Comparison of ENCODE assay signal across 21 mouse cellular contexts in the genomic region with DNA sequence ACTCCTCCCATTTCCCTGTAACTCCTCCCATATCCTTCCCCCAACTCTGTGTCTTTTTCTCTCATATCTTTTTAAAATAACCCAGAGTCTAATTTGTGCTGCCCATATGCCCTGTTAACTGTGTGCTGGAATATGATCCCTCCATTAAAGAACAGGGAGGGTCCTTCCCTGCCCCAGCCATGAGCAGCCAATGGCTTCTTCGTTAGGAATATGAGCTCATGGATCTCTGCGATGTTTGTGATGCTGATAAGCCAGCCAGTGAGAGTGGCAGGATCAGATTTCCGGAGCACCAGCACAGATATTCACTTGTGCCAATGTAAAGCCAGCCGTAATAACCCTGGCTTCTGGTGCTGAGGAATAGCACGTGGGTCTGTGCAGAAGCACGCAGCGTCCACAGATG.
DNase-seq lines count a peak whose midpoint lies in the region; ATAC-seq and TF ChIP-seq lines count a peak whose summit lies in the region.
"Had no signal": no experiment of that assay in that cellular context is flagged by ENCODE, and none has a peak within 500 bp of the region (broad histone marks: within the 10 kb centered on the region; RNA-seq: fewer than 3 reads in every experiment).

No protein-coding gene starts in this region.

- no peak for TF ChIP-seq POLR2A in limb, embryonic 14.5 days (IDR thresholded peaks at IDR 0.05; ENCODE audit: borderline replicate concordance, extremely low read depth, insufficient read depth, insufficient read length)

- H3K27ac ChIP-seq in intestine, embryonic 15.5 days: no peak overlapping the region
- H3K27ac ChIP-seq in intestine, postnatal 0 days (ENCODE audit: low read depth, low read length): no peak overlapping the region
- no peak overlapping the region for H3K27ac ChIP-seq in lung, embryonic 15.5 days
- H3K27ac ChIP-seq in limb, embryonic 14.5 days (replicated peaks; ENCODE audit: low read depth, low read length): no peak overlapping the region
- H3K27ac ChIP-seq: embryonic facial prominence, embryonic 13.5 days; liver, embryonic 13.5 days; midbrain, embryonic 10.5 days had no signal

- H3K36me3 ChIP-seq in intestine, embryonic 15.5 days: no peaks in the 10 kb centered on the region
- no peaks in the 10 kb centered on the region for H3K36me3 ChIP-seq in intestine, postnatal 0 days (ENCODE audit: control insufficient read depth, insufficient read depth)
- H3K36me3 ChIP-seq in lung, embryonic 15.5 days: no peaks in the 10 kb centered on the region
- H3K36me3 ChIP-seq in limb, embryonic 14.5 days (ENCODE audit: control insufficient read depth, insufficient read depth, low read length): no peaks in the 10 kb centered on the region
- H3K36me3 ChIP-seq: embryonic facial prominence, embryonic 13.5 days; liver, embryonic 13.5 days; midbrain, embryonic 10.5 days had no signal

- no peak overlapping the region for H3K9ac ChIP-seq in intestine, embryonic 15.5 days
- H3K9ac ChIP-seq in intestine, postnatal 0 days (ENCODE audit: low read depth, low read length): no peak overlapping the region
- H3K9ac ChIP-seq in lung, embryonic 15.5 days: no peak overlapping the region
- no peak overlapping the region for H3K9ac ChIP-seq in limb, embryonic 14.5 days (ENCODE audit: low read depth, low read length, severe bottlenecking)
- H3K9ac ChIP-seq: embryonic facial prominence, embryonic 13.5 days; liver, embryonic 13.5 days had no signal

- no peaks in the 10 kb centered on the region for H3K27me3 ChIP-seq in intestine, embryonic 15.5 days (replicated peaks)
- no peaks in the 10 kb centered on the region for H3K27me3 ChIP-seq in intestine, postnatal 0 days (replicated peaks; ENCODE audit: control insufficient read depth, insufficient read depth, low read length)
- no peaks in the 10 kb centered on the region for H3K27me3 ChIP-seq in lung, embryonic 15.5 days
- no peaks in the 10 kb centered on the region for H3K27me3 ChIP-seq in limb, embryonic 14.5 days (ENCODE audit: control insufficient read depth, insufficient read depth, low read length)
- H3K27me3 ChIP-seq: CH12.LX; embryonic facial prominence, embryonic 13.5 days; liver, embryonic 13.5 days had no signal

- DNase-seq in lung, postnatal 10 days: no peak
- DNase-seq in embryo, embryonic 11 days: peak; percentile 57
- DNase-seq in limb, embryonic 14.5 days (ENCODE audit: low spot score): no peak
- DNase-seq in left cerebral cortex, postnatal 10 days (ENCODE audit: extremely low spot score in 1 of 2, low spot score in 2 of 2): no peak
- DNase-seq: adrenal gland, postnatal 25 days; cerebellum, adult 11-12 months; cerebellum, postnatal 14 days; gastrocnemius, postnatal 25 days; heart, postnatal 10 days; kidney, postnatal 14 days; liver, embryonic 13.5 days; lung, postnatal 4 days; right cerebral cortex, adult 18-20 months; thymus, postnatal 25 days had no signal

- peak; percentile 31; the same call in 1 of the 2 replicates for ATAC-seq in intestine, embryonic 15.5 days
- ATAC-seq in intestine, postnatal 0 days: no peak
- peak; percentile 69; the same call in 1 of the 2 replicates for ATAC-seq in lung, embryonic 15.5 days (ENCODE audit: borderline replicate concordance, extremely low read depth, low FRiP score, low TSS enrichment)
- peak; percentile 84 for ATAC-seq in limb, embryonic 14.5 days (ENCODE audit: low FRiP score, low read depth)
- ATAC-seq: forebrain, embryonic 16.5 days had no signal

- TF ChIP-seq CTCF in intestine, postnatal 0 days (IDR thresholded peaks at IDR 0.05; ENCODE audit: low read depth): no peak

- no peaks in the 10 kb centered on the region for H3K9me3 ChIP-seq in intestine, embryonic 15.5 days
- H3K9me3 ChIP-seq in intestine, postnatal 0 days (ENCODE audit: control insufficient read depth): no peaks in the 10 kb centered on the region
- H3K9me3 ChIP-seq in lung, embryonic 15.5 days: no peaks in the 10 kb centered on the region
- no peaks in the 10 kb centered on the region for H3K9me3 ChIP-seq in limb, embryonic 14.5 days (ENCODE audit: control insufficient read depth, low read length)
- H3K9me3 ChIP-seq: embryonic facial prominence, embryonic 13.5 days; liver, embryonic 13.5 days; midbrain, embryonic 10.5 days had no signal

- WGBS in intestine, embryonic 15.5 days: 29% methylated on average over 7 of the region's 7 CpGs
- WGBS in intestine, postnatal 0 days: 36% methylated on average over 7 of the region's 7 CpGs
- 18% methylated on average over 7 of the region's 7 CpGs for WGBS in lung, embryonic 15.5 days
- WGBS in limb, embryonic 14.5 days: 28% methylated on average over 7 of the region's 7 CpGs

- intact Hi-C loops in left cerebral cortex, postnatal 10 days (cut with DNase I): no loop called here

- no peaks in the 10 kb centered on the region for H3K4me1 ChIP-seq in intestine, embryonic 15.5 days (replicated peaks)
- no peaks in the 10 kb centered on the region for H3K4me1 ChIP-seq in intestine, postnatal 0 days (replicated peaks; ENCODE audit: control insufficient read depth, insufficient read depth, low read length)
- H3K4me1 ChIP-seq in lung, embryonic 15.5 days: peaks cover 9% of the 10 kb centered on the region; the same call in 1 of the 2 replicates
- peaks cover 5% of the 10 kb centered on the region for H3K4me1 ChIP-seq in limb, embryonic 14.5 days (ENCODE audit: control insufficient read depth, insufficient read depth, low read length)
- H3K4me1 ChIP-seq: liver, embryonic 13.5 days had no signal

- no peak overlapping the region for H3K4me2 ChIP-seq in intestine, embryonic 15.5 days (replicated peaks)
- no peak overlapping the region for H3K4me2 ChIP-seq in intestine, postnatal 0 days (replicated peaks; ENCODE audit: low read depth)
- no peak overlapping the region for H3K4me2 ChIP-seq in lung, embryonic 15.5 days
- H3K4me2 ChIP-seq in limb, embryonic 14.5 days (replicated peaks; ENCODE audit: low read depth, low read length, severe bottlenecking): no peak overlapping the region
- H3K4me2 ChIP-seq: embryonic facial prominence, embryonic 13.5 days; liver, embryonic 13.5 days had no signal

- no peak overlapping the region for H3K4me3 ChIP-seq in intestine, embryonic 15.5 days (replicated peaks)
- H3K4me3 ChIP-seq in intestine, postnatal 0 days (ENCODE audit: low read depth, low read length): no peak overlapping the region
- H3K4me3 ChIP-seq in lung, embryonic 15.5 days: no peak overlapping the region
- no peak overlapping the region for H3K4me3 ChIP-seq in limb, embryonic 14.5 days (replicated peaks; ENCODE audit: low read length)
- H3K4me3 ChIP-seq: embryonic facial prominence, embryonic 13.5 days; liver, embryonic 13.5 days; midbrain, embryonic 10.5 days had no signal
